ENCODE assay signal across 19 mouse cellular contexts in genomic region chr2:112296211-112296610, GRCm38 (mm10). TPM values are rescaled to one million over a fixed set of nuclear protein-coding genes. Genes with fewer than 3 reads are reported as not detected.
DNase-seq lines count a peak whose midpoint lies in the region; TF ChIP-seq lines count a peak whose summit lies in the region.
"Had no signal": no experiment of that assay in that cellular context is flagged by ENCODE, and none has a peak within 500 bp of the region (broad histone marks: within the 10 kb centered on the region; RNA-seq: fewer than 3 reads in every experiment).

No protein-coding gene starts in this region.

- H3K4me3 ChIP-seq in gastrocnemius, adult 2 months = no peak overlapping the region
- no peak overlapping the region; the same call in 1 of the 2 replicates for H3K4me3 ChIP-seq in layer of hippocampus, adult 2 months
- H3K4me3 ChIP-seq: embryonic facial prominence, embryonic 12.5 days; midbrain, embryonic 13.5 days had no signal

- no peak for DNase-seq in gastrocnemius, adult 2 months
- DNase-seq in gastrocnemius, postnatal 36 days = no peak
- peak in 1 of 2 experiments; percentile 37 for DNase-seq in layer of hippocampus, adult 2 months (ENCODE audit: low spot score in 2 of 2)
- no peak for DNase-seq in layer of hippocampus, adult 8-10 months (ENCODE audit: low spot score in 2 of 2)
- DNase-seq in right cerebral cortex, adult 18-20 months = peak; percentile 31
- no peak for DNase-seq in right cerebral cortex, postnatal 36 days (ENCODE audit: low spot score in 2 of 2)
- no peak for DNase-seq in Muller cell, postnatal 12 days (ENCODE audit: inconsistent ontology term)
- no peak for DNase-seq in lung, postnatal 25 days (ENCODE audit: low spot score)
- DNase-seq: B cell, adult 2 months; cerebellum, adult 18-20 months; layer of hippocampus, postnatal 36 days; lung, embryonic 14.5 days; right cerebral cortex, postnatal 25 days had no signal

- TF ChIP-seq CTCF in gastrocnemius, adult 2 months (IDR thresholded peaks at IDR 0.05) = no peak
- TF ChIP-seq CTCF in layer of hippocampus, adult 2 months (conservative IDR thresholded peaks at IDR 0.05) = no peak

- intact Hi-C loops in gastrocnemius, adult 2 months (cut with DNase I) = no loop called here
- intact Hi-C loops in gastrocnemius, postnatal 36 days (cut with DNase I) = no loop called here

- H3K27ac ChIP-seq in gastrocnemius, adult 2 months = peak overlapping the region; percentile 20; the same call in 1 of the 2 replicates
- peak overlapping the region; percentile 73 for H3K27ac ChIP-seq in layer of hippocampus, adult 2 months
- H3K27ac ChIP-seq: embryonic facial prominence, embryonic 12.5 days; kidney, postnatal 0 days; midbrain, embryonic 13.5 days had no signal

RNA-seq across cellular contexts. Expression of gene Gm21985, which starts 30.1 kb away (rescaled TPM):
- 1 to 10 TPM in 1 of 2 experiments, under 1 TPM in 1; 0.71 to 1.8 TPM for total RNA-seq in gastrocnemius, adult 2 months (2021)
- total RNA-seq in gastrocnemius, postnatal 36 days (2021) = under 1 TPM in 1 of 2 experiments, not detected in 1; 0.44 TPM
- total RNA-seq in layer of hippocampus, adult 2 months (2021) = under 1 TPM in 1 of 2 experiments, not detected in 1; 0.22 TPM
- total RNA-seq in layer of hippocampus, adult 8-10 months (2022) = 1 to 10 TPM in 3 of 4 experiments, under 1 TPM in 1; 0.96 to 3.1 (median 2.8) TPM
- total RNA-seq: common myeloid progenitor, adult 5-6 weeks had no signal

RNA-seq across cellular contexts. Expression of gene Slc12a6, which starts 30.6 kb away (rescaled TPM):
- total RNA-seq in gastrocnemius, adult 2 months (2021) = 10 to 100 TPM; 25.5 to 26.6 TPM
- total RNA-seq in gastrocnemius, postnatal 36 days (2021) = 10 to 100 TPM; 18.5 to 27.1 TPM
- total RNA-seq in layer of hippocampus, adult 2 months (2021) = 100 to 1,000 TPM; 107 to 112 TPM
- 100 to 1,000 TPM in 3 of 4 experiments, 10 to 100 TPM in 1; 92.5 to 117 (median 109) TPM for total RNA-seq in layer of hippocampus, adult 8-10 months (2022)

RNA-seq across cellular contexts. Expression of gene Nop10, which starts 34.5 kb away (rescaled TPM):
- total RNA-seq in gastrocnemius, adult 2 months (2021) = 10 to 100 TPM; 51.6 to 64.3 TPM
- 10 to 100 TPM; 46.2 to 50.4 TPM for total RNA-seq in gastrocnemius, postnatal 36 days (2021)
- total RNA-seq in layer of hippocampus, adult 2 months (2021) = 10 to 100 TPM; 51.6 to 52.0 TPM
- total RNA-seq in layer of hippocampus, adult 8-10 months (2022) = 10 to 100 TPM; 44.3 to 56.8 (median 50.6) TPM

RNA-seq across cellular contexts. Expression of gene Nutm1, which starts 37.1 kb away (rescaled TPM):
- total RNA-seq in gastrocnemius, adult 2 months (2021) = not detected
- total RNA-seq in gastrocnemius, postnatal 36 days (2021) = not detected
- not detected for total RNA-seq in layer of hippocampus, adult 2 months (2021)
- not detected for total RNA-seq in layer of hippocampus, adult 8-10 months (2022)
- total RNA-seq: common myeloid progenitor, adult 5-6 weeks; gastrocnemius, adult 18-20 months; heart, postnatal 10 days; layer of hippocampus, postnatal 36 days had no signal

RNA-seq across cellular contexts. Expression of gene Lpcat4, which starts 56.9 kb away (rescaled TPM):
- total RNA-seq in gastrocnemius, adult 2 months (2021) = 1 to 10 TPM in 1 of 2 experiments, under 1 TPM in 1; 0.99 to 1.5 TPM
- 1 to 10 TPM in 1 of 2 experiments, under 1 TPM in 1; 0.69 to 1.0 TPM for total RNA-seq in gastrocnemius, postnatal 36 days (2021)
- total RNA-seq in layer of hippocampus, adult 2 months (2021) = 10 to 100 TPM; 87.5 to 89.8 TPM
- 10 to 100 TPM; 82.2 to 88.5 (median 84.5) TPM for total RNA-seq in layer of hippocampus, adult 8-10 months (2022)
